Mouse (Mus musculus): ENCODE data around the gene St5. TPM values are rescaled to one million over a fixed set of nuclear protein-coding genes. Genes with fewer than 3 reads are reported as not detected.

Gene St5
- polyA plus RNA-seq, 1 experiment, result 113 TPM

GRCm38 (mm10) chr7:109527536-109527935, 175.9 kb downstream of the St5 start:
- Histone ChIP-seq H3K4me1 (ENCODE audit: control insufficient read depth, insufficient read depth, low read length) (peaks cover 21% of the 10 kb centered on the region), H3K4me3 (ENCODE audit: insufficient read depth, low read length) (no peak overlapping the region), H3K27ac (ENCODE audit: insufficient read depth, low read length) (no peak overlapping the region)
- TF ChIP-seq CTCF (IDR thresholded peaks at IDR 0.05; ENCODE audit: borderline replicate concordance, insufficient read depth, low read length) (no peak), POLR2A (IDR thresholded peaks at IDR 0.05; ENCODE audit: low read depth, low read length) (no peak)

DNA sequence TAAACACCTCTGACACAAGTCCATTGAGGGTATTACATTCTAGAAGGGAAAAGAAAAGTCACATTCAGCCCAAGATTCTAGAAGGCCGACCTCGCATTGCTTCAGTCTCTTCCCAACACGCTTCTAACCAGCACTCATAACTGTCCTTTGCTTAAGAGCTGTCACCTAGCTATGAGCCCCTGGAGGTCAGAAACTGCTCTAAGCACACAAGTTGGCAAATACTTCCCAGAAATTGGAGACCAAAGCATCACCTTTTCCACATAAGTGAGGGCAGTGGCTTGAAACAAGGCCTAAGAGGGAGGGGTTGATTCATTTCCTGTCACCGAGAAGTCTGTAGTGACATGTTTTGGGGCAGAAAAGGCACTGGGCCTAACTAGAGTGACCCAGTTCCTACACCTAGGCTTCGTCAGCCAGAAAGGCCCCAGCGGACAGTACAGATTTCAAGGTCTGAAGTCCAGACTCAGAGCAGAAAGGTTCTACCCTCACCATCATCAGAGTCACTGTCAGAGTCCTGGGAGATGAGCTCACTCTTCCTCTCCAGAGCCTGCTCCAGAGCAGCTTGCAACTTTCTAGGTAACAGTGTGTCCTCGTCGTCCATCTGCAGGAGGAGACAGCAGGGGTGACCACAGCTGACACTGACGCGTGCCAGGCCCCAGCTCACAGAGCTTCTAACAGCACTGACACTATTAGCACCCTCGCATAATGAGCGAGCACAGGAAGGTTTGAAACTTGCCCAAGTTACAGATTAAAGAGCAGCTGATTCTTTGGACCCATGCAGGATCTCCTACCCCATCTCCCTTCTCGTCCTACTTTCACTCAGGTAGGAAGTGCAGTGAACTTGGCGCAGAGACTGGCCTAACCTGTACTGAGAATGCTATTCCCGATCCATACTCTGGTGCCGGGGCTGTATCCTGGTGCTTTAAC, 177.4 kb downstream of the St5 start:
- TF ChIP-seq POLR2A (IDR thresholded peaks at IDR 0.05; ENCODE audit: low read depth, low read length) (0 out of 2 replicates have a peak, but pooled peaks have one; percentile 9), CTCF (IDR thresholded peaks at IDR 0.05; ENCODE audit: borderline replicate concordance, insufficient read depth, low read length) (no peak)
- Histone ChIP-seq H3K4me1 (ENCODE audit: control insufficient read depth, insufficient read depth, low read length) (peaks cover 24% of the 10 kb centered on the region), H3K4me3 (ENCODE audit: insufficient read depth, low read length) (no peak overlapping the region), H3K27ac (ENCODE audit: insufficient read depth, low read length) (peak overlapping the region; percentile 66)

- Histone ChIP-seq H3K4me3 (ENCODE audit: insufficient read depth, low read length) (no peak overlapping the region), H3K27ac (ENCODE audit: insufficient read depth, low read length) (peak overlapping the region; percentile 66)
- no peak; the same call in 1 of the 2 replicates for TF ChIP-seq POLR2A (IDR thresholded peaks at IDR 0.05; ENCODE audit: low read depth, low read length)
- TF ChIP-seq CTCF (IDR thresholded peaks at IDR 0.05; ENCODE audit: borderline replicate concordance, insufficient read depth, low read length), result no peak
Observed at GRCm38 (mm10) chr7:109524763-109525162, 178.6 kb downstream of the St5 start.

DNA sequence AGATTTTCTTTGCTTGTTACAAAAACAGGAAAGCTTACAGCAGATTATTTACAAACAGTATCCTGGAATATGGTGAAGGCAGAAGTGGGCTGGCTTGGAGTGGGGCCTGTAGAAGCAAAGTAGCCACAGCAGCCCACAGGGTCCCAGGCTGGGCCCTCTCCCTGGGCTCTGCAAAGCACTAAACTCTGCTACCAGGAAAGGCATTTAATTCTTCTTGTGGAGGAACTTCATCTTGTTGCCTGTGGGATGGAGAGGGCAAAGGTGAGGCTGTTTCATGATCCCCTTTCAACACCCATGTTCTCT, 179.0 kb downstream of the St5 start:
- Histone ChIP-seq H3K27ac (ENCODE audit: insufficient read depth, low read length) (peak overlapping the region; percentile 66), H3K4me1 (ENCODE audit: control insufficient read depth, insufficient read depth, low read length) (peaks cover 13% of the 10 kb centered on the region), H3K4me3 (ENCODE audit: insufficient read depth, low read length) (no peak overlapping the region)
- 0 out of 2 replicates have a peak, but pooled peaks have one; percentile 21 for TF ChIP-seq POLR2A (IDR thresholded peaks at IDR 0.05; ENCODE audit: low read depth, low read length)
- no peak for TF ChIP-seq CTCF (IDR thresholded peaks at IDR 0.05; ENCODE audit: borderline replicate concordance, insufficient read depth, low read length)

More at GRCm38 (mm10) chr7:109524763-109525162, 178.6 kb downstream of the St5 start:
- H3K4me1 ChIP-seq (ENCODE audit: control insufficient read depth, insufficient read depth, low read length), result peaks cover 15% of the 10 kb centered on the region

DNA sequence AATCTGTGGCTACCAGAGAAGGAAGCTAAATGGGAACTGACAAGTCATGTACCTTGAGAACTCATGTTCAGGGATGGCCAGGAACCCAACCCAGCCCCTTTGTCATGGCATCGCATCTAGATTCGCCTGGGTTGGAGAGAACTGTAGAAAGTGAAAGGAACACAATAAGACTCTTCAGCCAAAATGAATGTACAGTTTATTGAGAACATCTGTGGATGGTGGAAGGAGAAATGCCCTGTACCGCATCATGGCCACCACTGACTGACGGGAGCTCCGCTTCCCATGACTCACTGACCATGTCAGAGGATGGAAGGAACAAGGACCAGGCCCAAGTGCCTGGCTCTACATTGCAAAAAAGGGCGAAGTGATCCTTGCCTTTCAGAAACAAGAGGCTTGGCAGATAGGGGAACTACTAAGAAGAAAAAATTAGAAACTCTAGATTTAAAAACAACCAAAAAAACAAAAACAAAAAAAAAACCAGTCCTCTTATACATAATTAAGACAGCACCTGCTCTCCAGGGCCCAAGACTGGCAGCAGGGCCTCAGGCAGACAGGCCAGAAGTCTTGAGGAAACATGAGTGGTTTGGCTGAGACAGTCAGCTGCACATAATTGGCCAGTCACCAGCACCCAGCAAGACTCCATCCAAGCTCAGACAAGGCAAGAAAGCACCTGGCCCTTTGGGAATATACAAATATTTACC, 179.5 kb downstream of the St5 start:
- TF ChIP-seq CTCF (IDR thresholded peaks at IDR 0.05; ENCODE audit: borderline replicate concordance, insufficient read depth, low read length) (no peak), POLR2A (IDR thresholded peaks at IDR 0.05; ENCODE audit: low read depth, low read length) (peak; percentile 51)
- Histone ChIP-seq H3K4me1 (ENCODE audit: control insufficient read depth, insufficient read depth, low read length) (peaks cover 13% of the 10 kb centered on the region), H3K27ac (ENCODE audit: insufficient read depth, low read length) (peak overlapping the region; percentile 66), H3K4me3 (ENCODE audit: insufficient read depth, low read length) (no peak overlapping the region)

GRCm38 (mm10) chr7:109523304-109523703, 180.1 kb downstream of the St5 start:
- Histone ChIP-seq H3K4me3 (ENCODE audit: insufficient read depth, low read length) (no peak overlapping the region), H3K4me1 (ENCODE audit: control insufficient read depth, insufficient read depth, low read length) (peaks cover 13% of the 10 kb centered on the region), H3K27ac (ENCODE audit: insufficient read depth, low read length) (peak overlapping the region; percentile 66)
- TF ChIP-seq POLR2A (IDR thresholded peaks at IDR 0.05; ENCODE audit: low read depth, low read length) (no peak), CTCF (IDR thresholded peaks at IDR 0.05; ENCODE audit: borderline replicate concordance, insufficient read depth, low read length) (no peak)

- no peak for TF ChIP-seq CTCF (IDR thresholded peaks at IDR 0.05; ENCODE audit: borderline replicate concordance, insufficient read depth, low read length)
- TF ChIP-seq POLR2A (IDR thresholded peaks at IDR 0.05; ENCODE audit: low read depth, low read length), result no peak
- Histone ChIP-seq H3K4me1 (ENCODE audit: control insufficient read depth, insufficient read depth, low read length) (peaks cover 12% of the 10 kb centered on the region), H3K4me3 (ENCODE audit: insufficient read depth, low read length) (peak overlapping the region; percentile 91), H3K27ac (ENCODE audit: insufficient read depth, low read length) (peak overlapping the region; percentile 72; the same call in 1 of the 2 replicates)
Observed at GRCm38 (mm10) chr7:109522084-109522483, 181.3 kb downstream of the St5 start.

DNA sequence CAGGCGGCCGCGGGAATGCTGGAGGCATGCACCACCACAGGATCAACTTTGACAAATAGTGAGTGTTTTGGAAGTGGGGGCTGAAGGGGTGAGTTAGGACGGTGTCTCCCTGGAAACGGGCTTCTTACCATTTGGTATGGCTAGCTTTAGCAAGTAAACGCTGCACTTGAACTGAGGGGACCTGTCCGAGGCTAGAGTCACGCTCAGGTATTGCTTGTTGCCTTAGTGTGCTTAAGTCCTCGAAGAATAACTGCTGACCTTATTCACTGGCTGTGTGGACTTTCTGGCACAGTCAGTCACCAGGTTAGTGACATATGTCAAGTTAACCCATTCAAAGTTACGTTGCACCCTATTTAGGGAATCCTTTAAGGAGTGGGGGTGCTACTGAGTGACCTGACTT, 183.5 kb downstream of the St5 start:
- Histone ChIP-seq H3K27ac (ENCODE audit: insufficient read depth, low read length) (peak overlapping the region; percentile 86), H3K4me1 (ENCODE audit: control insufficient read depth, insufficient read depth, low read length) (peaks cover 11% of the 10 kb centered on the region), H3K4me3 (ENCODE audit: insufficient read depth, low read length) (peak overlapping the region; percentile 91)
- no peak for TF ChIP-seq CTCF (IDR thresholded peaks at IDR 0.05; ENCODE audit: borderline replicate concordance, insufficient read depth, low read length)
- TF ChIP-seq POLR2A (IDR thresholded peaks at IDR 0.05; ENCODE audit: low read depth, low read length), result 0 out of 2 replicates have a peak, but pooled peaks have one; percentile 8

DNA sequence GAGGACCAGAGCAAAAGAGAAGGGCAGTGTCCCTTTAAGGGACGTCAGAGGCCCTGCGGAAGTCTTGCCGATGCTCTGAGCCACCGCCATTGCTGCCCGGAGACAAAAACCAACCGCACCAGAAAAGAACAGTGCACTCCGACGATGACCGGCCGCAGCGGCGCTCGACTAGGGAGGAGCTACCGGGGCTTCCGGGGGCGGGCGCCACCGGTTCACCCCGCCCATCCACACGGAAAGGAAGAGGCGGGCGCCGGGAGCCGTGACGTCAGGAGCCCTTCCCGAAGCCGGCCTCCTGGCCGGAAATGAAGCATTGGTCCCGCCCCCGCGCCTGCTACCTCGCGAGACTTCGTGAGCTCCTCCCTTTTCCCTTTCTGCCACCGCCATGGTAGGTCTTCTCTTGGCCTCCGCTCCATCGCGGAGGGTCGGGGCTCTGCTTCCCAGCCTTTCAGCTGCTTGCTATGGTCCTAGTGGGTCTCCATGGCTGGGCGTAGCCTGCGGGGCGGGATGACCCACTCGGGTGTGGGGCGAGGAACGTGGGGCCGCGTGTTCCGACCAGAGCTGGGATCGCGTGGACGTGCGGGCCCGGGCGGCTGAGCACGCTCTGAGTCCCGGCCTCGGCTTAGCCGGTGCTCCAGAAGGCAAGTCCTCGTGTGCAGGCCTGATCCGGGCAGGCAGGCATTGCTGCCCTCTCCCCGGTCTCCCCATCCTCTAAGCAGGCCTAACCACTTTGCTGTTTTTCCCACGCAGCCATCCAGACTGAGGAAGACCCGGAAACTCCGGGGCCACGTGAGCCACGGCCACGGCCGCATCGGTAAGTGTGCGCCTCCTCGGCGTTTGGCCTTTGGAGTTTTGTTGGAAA, 184.3 kb downstream of the St5 start, which contains the start of gene Rpl27a:
Gene Rpl27a (plus strand): TSS at position 310 of the 859 bp plus-strand sequence.
- TF ChIP-seq POLR2A (IDR thresholded peaks at IDR 0.05; ENCODE audit: low read depth, low read length) (peak; percentile 91), CTCF (IDR thresholded peaks at IDR 0.05; ENCODE audit: borderline replicate concordance, insufficient read depth, low read length) (no peak)
- H3K4me3 ChIP-seq (ENCODE audit: insufficient read depth, low read length), result peak within 1 kb of the TSS; percentile 91
- H3K4me1 ChIP-seq (ENCODE audit: control insufficient read depth, insufficient read depth, low read length), result peaks cover 5% of the 10 kb centered on the region
- H3K27ac ChIP-seq (ENCODE audit: insufficient read depth, low read length), result peak within 1 kb of the TSS; percentile 98
